Mouse (Mus musculus) megakaryocyte-erythroid progenitor cell, adult 5-6 weeks (primary cell): ENCODE measurements around the gene Fpgs. TPM values are rescaled to one million over a fixed set of nuclear protein-coding genes. Genes with fewer than 3 reads are reported as not detected.

Experiments
- ATAC-seq: replicated peaks from 2 replicates; pipeline ENCODE4 v1.8.0; 2016; ENCODE audit warnings: mild to moderate bottlenecking, inconsistent platforms; ENCODE audit not compliant: severe bottlenecking, poor library complexity, low FRiP score, low TSS enrichment
- total RNA-seq, 2 experiments: library from RNA; stranded (forward) in 1 of 2; stranded (reverse) in 1 of 2; fragments of 200-1000, 215-1000 nt in 1 of 2; fragments of >200 nt in 1 of 2; fragmentation: Nextera tagmentation in 1 of 2; gene quantifications; 2 replicates each; pipeline ENCODE4 v1.2.3; 2014 to 2017

The Fpgs gene
- total RNA-seq, 2 experiments from 2014 or later: 66.1 to 96.1 TPM

DNA sequence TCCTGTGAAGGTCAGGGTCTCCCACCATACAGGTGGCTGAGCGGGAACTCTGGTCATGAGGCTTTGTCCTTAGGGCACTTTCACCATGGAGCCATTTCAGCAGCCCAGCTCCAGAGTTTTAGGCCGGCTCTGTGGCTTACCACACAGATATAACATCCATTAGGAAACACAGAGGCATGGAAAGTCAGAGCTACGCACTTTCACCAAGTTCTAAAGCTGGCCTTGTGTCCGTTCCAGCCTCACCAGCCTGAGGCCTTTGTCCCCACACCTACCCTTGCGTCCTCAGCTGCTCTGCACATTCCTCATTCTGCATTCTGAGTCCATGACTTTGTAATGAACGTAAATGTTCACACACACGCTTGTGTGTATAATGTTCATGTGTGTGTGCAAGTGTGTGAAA lies 1.1 kb upstream of the Fpgs start:
- no peak for ATAC-seq

DNA sequence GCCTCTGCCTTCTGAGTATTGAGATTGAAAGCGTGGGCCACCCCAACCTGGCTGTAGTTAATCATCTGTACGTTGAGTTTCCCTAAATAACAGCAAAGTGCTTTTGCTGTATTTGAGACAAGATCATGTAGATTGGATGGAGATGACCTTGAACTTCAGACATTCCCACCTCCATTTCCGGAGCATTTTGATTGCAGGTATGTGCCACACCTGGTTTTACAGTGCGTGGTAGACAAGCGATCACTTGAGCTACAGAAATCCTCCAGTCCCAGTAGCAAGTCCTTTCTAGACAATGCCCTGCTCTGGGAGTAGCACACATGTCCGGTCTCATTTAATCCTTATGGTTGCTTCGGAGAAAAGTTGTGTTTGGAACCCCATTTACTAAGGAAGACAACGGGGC lies 899 bp downstream of the Fpgs start:
- no peak for ATAC-seq

DNA sequence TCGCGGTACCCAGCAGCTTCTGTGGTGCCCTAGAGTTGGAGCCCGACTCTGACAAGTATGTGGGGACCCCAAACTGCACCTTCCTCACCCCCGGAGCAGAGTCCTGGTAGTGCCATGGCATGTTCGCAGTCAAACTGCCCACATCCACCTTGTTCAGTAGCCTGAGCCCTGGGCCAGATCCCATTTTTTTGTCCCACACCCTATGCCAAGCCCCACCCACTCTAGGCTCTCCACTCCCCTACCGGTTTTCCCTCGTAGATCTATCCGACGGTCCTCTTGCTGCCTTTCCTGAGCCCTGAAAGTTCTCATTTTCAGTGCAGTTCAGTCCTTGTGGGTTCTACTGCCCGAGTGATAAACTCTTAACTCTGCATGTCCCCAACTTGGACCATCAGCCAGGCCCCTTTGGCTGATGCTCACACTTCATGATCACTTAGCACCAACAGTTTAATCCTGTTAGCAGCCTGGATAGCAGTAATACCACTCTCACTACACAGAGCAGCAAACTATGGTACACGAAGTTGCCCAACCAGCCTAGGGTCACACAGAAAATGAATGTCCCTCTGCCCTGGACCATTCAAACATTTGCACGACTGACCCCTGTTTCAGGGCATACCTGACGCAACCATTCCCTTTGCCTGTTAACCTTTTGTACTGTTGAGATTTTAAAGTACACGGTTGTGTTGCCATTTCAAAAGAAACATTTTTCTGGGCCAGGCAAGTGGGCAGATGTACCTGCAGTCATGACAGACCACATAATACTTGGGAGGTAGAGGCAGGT lies 2.8 kb downstream of the Fpgs start:
- ATAC-seq: no peak

DNA sequence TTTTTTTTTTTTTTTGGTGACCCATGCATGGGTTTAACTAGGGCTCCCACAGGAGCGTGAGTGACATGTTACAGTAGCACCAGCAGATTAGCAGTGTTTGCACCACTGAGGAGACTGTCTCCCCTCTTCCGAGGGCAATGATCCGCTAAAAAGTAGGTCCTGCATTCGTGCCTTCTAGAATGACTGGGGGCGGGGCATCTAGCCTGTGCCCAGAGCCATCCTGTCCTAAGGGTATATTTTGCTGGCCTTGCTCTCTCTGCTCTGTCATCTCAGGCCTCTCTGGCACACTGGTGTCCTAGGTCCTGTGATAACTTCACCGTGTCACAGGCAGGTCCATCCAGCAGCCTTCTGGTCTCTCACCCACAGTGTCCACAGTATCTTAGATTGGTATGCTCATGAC lies 4.3 kb downstream of the Fpgs start:
- ATAC-seq: no peak

DNA sequence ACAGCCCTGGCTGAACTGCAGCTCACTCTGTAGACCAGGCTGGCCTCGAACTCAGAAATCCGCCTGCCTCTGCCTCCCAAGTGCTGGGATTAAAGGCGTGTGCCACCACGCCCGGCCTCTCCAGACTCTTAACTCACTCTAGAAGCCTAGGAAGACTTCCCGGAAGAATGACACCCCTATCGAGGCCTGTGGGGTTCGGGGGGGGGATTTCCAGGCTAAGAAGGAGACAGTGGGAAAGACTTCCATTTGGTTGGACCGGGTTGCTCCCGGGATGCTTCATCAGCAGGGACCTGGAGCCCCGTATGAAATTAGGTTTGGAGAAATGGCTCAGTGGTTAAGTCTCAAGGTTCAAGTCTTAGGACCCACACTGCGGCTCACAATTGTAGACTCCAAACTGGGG lies 9.3 kb downstream of the Fpgs start:
- no peak for ATAC-seq

DNA sequence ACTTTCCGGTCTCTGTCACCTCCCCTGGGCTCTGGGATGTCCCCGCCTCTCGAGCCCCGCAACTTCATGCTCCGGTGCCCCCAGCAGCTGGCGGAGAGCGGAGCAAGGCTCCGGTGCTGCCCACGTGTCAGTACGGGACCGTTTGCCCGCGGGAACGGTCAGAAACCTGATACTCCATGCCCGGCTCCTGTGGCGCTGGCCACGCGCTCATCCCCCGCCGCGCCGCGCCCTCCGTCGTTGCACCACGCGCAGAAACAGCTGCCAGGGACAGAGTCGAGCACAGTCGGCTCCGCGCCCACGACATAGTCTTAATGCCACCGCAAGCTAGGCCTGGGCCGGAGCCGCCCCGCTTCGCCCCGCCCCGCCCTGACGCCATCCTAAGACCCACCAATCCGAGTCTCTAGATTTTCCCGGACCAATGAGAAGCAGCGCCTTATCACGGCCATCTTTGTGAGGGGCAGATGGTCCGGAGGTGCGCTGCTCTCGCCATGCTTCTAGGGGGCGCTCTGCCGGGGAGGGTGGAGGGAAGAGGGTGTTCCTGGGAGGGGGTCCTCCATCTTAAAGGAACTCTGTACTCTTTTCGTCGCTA lies 10.0 kb downstream of the Fpgs start:
- ATAC-seq: peak; percentile 92

DNA sequence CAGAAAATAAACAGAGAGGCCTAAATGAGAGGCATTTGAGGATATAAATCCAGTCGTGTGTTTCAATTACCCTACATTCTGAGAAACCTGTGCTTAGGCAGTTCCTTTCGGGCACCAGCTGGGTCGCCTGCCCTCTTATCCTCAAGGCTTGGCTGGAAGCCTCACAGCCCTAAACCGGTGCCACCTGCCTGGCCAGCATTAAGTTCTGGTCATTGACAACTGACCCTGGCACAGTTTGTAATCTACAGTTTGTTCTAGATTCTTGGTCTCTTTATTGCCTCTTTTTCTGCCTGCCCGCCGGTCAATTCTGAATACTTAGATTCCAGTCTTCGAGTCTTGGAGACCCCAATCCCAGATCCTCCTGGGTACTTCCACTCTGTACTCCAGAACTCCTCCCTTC lies 10.7 kb downstream of the Fpgs start:
- ATAC-seq: no peak

DNA sequence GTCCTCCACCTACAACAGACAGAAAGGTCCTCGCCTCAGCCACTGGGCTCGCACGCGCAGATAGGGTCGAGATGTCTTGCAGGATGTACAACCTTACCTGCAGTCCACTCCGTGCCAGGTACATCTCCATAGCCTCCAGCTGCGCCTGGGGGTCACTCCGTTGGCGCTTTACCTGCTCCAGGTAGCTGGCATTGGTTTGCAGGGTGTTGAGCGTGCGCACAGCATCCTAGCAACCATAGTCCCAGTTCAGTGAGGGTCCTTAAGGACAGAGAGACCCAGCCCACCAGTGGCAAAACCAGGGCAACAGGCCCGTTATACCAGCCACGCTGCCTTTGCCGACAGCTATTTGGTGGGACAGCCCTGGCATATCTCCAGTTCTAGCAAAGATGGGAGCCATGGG lies 11.4 kb downstream of the Fpgs start:
- ATAC-seq: no peak

DNA sequence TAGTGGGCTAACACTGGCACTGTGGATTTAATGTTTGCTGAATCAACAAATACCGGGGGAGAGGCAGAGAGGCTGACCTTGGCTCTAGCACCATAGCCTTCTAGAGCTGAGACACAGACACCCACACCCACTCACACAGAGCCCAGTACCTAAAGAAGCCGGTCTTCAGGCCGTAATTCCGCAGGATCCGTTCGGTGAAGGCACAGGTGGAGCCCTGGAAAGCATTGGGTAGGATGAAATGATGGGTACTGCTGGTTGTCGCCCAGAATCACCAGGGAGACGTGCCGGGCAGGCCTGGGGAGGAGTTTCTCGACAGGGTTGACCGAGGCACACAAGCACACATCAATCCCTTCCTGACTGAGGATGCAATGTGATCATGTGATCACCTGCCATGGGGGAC lies 12.9 kb downstream of the Fpgs start:
- ATAC-seq: no peak

DNA sequence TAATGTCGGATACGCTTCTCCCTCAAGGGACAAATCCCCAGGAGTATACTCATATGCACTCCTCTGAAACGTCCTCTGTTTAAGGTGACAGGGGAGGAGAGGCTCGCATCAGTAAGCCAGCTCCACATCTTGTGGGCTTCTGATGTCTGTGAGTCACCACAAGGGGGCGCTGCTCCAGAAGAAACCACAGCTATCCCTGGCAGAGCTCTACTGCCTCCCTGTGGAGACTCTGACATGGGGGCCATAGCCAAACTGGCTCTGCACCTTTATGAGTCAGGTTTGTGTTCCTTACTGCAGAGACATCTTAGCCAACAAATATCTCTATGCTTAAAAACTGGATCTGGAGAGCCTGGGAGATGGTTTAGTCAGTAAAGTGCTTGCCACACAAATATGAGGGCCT lies 14.5 kb downstream of the Fpgs start:
- peak; percentile 57 for ATAC-seq

DNA sequence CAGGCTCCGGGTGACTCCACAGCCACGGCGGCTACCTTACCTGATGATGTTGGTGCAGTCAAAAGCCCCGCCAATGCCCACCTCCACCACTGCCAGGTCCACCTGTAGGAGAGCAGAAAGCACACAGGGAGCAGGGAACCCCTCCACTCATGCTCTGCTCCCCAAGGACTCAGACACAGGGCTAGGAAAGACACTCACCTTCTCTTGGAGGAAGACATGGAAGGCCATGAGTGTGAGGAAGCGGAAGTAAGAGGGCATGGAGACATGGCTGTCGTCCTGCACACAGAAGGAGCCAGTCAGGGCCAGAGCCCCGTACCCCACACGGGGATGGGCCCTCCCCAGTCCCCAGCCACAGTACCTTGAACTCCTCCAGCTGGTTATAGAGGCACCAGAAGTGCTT lies 16.4 kb downstream of the Fpgs start:
- no peak for ATAC-seq

DNA sequence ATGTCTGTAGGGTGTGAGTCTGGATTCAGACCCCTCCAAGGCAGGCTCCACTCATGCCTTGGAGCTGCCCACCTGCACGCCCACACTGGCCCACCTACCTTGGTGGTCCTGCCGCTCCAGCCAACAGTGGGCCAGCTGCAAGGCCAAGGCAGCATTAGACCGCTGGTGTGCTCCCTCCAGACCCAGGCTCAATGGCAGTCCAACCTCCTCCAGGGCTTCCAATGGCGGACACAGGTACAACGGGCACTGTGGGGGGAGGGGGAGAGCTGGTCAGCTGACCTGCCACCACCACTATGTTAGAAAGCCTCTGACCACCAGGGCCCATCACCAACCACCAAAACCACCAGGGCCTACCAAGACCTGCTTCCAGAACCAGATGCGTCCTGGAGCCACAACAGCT lies 17.3 kb downstream of the Fpgs start:
- ATAC-seq: no peak

DNA sequence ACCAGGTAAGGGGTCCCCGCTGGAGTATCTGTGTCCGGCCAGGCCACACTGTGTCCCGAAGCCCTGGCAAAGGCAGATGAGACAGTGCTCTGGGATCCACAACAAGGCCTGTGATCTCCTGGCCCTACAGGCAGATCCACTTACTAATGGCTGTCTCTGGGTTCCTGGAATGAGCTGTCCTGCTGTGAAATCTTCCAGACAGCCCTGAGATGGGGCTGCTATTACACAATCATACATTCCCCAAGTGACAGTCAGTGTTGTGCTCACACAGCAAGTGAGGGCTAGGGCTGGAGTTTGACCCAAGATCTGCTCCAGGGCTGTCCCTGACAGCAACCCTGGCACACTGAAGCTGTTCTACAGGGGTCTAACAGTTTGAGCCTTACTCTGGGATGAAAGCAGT lies 18.1 kb downstream of the Fpgs start:
- no peak for ATAC-seq

DNA sequence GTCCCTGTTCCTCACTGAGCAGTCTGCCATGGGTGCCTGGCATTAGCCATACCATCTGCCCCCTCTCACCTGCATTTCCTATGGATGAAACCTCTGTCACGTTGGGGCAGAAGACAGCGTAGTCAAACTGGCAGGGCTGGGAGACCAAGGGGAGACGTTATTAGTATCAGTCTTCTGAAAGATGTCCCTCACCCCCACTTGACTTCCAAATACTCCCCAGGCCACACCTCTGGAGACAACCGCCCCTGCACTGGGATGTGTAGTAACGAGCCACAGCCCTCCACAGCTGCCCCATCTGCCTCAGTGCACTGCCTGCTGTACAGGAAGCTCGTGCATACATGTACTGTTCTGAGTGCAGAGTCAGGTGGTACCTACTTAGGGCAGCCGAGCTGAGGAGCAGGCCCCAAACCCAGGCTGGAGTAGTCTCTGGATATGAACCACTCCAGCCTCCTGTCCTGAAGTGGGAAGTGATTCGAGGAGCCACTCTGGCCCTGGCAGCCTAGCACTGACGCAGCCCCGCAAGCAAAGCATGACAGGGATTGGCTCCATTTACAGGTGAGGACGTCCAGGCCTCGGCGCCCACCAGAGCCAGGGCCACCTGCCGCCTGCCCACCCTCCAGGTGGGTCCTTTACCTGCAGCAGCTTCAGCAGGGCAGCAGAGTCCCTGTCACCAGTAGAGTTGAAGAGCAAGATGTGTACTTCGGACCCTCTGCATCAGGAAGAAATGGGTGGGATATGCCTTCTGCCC lies 19.1 kb downstream of the Fpgs start:
- ATAC-seq: no peak

DNA sequence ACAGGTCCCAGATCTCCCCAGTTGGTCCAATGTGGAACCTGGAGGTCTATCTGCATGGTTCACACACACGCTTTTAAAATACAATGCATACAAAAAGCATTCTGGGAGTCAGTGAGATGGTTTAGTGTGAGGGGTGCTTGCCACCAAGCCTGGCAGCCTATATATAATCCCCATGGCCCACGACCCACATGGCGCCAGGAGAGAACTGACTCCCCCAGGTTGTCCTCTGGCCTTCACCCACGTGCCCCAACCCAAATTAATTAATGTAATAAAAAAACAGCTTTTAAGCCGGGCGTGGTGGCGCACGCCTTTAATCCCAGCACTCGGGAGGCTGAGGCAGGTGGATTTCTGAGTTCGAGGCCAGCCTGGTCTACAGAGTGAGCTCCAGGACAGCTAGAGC lies 20.2 kb downstream of the Fpgs start:
- no peak for ATAC-seq

DNA sequence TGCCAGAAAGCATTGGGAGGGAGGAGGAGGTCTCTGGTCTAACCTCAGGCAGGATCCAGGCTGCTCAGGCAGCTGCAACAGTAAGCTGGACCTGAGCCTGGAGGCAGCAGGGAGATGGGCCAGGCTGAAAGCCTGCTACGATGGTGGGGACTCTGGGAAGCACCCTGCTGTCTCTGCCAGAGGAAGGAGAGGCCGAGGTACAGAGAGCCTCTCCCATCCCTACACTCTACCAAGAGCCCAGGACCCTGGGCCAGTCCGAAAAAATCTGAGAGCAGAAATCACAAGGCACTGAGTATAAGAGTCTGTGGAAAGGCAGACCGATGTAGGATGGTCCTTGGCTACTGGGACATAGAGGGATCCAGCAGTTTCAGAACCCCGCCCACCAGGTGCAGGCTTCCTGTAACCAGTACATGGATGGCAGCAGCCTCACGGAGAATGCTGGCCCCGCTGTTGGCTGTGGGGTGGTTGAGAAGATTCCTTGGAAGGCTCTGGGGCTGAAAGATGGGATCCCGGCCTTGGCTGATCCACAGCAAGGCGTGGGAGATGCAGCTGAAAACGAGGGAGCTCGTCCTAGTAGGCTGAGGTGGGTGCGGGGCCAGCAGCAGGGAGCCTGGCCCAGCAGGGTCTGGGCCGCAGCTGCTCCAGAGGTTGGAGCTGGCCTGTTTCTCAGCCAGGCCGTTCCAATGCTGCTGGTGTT lies 21.1 kb downstream of the Fpgs start:
- ATAC-seq: no peak

DNA sequence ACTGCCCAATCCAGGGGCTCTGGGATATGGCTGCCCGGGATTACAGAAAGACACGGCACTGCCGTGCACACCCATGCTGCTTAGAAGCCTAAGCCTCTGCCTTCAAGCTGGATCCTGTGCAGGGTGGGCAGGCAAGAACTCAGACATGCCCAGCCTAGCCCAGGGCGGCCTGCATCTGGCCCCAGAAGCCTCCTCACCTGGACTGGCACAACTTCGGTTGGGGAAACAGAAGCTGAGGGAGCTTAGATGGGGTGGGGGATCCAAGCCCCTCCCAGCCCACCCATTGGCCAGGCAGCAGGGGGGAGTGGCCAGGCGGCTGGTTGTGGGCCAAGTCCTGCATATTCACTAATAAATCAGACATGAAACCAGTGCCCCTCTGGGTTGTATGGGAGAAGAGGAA lies 22.2 kb downstream of the Fpgs start:
- no peak for ATAC-seq

DNA sequence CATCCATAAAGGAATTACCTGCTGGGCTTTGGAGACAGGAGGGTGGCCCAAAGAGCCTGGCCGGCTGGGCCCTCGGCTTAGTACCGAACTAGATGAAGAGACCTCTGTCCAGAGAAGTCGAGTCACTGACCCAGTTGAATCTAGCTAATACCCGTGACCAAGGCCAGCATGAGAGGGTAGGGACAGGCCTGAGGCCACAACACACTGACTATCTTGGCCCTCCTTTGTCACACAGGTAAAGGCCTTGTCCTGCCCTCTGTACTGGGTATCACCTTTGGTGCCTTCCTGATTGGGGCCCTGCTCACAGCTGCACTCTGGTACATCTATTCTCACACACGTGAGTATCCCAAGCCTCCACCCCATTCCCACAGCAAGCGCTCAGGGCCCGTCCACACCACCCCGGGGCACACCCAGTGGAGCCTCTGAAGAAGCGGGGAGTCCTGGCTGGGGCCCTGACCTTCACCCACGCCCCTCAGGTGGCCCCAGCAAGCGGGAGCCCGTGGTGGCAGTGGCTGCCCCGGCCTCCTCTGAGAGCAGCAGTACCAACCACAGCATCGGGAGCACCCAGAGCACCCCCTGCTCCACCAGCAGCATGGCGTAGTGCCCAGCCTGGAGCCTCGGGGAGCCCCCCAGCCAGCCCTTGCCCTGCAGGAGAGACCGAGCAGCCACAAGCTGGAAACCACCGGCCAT lies 22.8 kb downstream of the Fpgs start:
- ATAC-seq: no peak

DNA sequence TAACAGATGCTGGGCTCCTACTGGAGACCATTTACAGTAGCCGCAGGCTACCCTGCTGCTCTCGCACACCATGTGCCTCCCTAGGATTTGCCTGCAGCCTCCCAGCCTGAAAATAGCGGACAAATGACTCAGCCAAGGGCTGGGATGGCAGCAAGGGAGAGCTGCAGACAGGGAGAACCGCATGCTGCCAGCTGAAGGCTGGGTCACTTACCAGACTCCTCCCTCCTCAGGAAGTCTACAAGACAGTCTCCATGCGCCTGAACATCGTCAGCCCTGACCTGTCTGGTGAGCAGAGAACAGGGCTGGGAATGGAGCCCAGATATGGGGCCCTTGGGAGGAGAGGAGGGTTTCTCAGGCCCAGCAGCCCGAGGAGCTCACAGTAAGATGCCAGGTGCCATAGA lies 23.9 kb downstream of the Fpgs start:
- ATAC-seq: no peak

DNA sequence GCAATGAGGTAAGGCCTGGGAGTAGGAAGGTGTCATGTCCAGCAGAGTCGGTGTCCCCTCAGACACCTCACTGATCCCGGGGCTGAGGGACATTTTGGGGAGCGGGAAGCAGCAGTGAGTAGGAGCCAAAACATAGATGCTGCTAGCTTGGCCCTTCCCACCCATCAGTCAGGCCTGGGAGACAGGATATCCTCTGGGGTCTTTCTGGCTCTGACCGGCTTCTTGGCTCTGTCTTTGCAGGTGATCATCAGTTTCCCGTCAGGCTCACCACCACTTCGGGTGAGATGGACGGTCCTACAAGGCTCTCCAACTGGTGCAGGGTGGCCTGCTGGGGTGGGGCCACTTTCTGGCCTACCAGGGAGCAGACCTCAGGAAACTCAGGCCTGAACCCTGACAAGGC lies 26.3 kb downstream of the Fpgs start:
- no peak for ATAC-seq
